Mouse (Mus musculus) liver, postnatal 0 days (tissue): Measurements from ENCODE around the gene Gm14327.
"Not testable (repeated sequence)": the region's sequence is repeated elsewhere in the genome, so short reads cannot be mapped to it uniquely, and the experiment has no call there.

ENCODE experiments used
- CTCF ChIP-seq: sonication (generic); IDR thresholded peaks from 2 replicates; pipeline ENCODE4 v1.5.1; 2016; ENCODE audit warnings: antibody characterized with exemption, low read depth
- EP300 ChIP-seq: IDR thresholded peaks from 2 replicates; pipeline ENCODE4 v1.6.1; 2016; ENCODE audit warnings: antibody characterized with exemption, low read depth, mild to moderate bottlenecking

GRCm38 (mm10) chr2:177887743-177888142, 9.2 kb upstream of the Gm14327 start:
- not testable (repeated sequence) for TF ChIP-seq CTCF, EP300
